Mouse (Mus musculus) embryonic facial prominence, embryonic 11.5 days (tissue): Measurements from ENCODE around the gene Rbfox3. TPM values are rescaled to one million over a fixed set of nuclear protein-coding genes. Genes with fewer than 3 reads are reported as not detected.

Experiments
- ATAC-seq: fragments of 200-750 bp; cut with Nextera tagmentation; replicated peaks from 2 replicates; pipeline ENCODE4 v1.8.0; 2017; ENCODE audit warnings: low read depth; ENCODE audit not compliant: insufficient number of reproducible peaks, low FRiP score, low TSS enrichment
- DNase-seq: peaks from one replicate; pipeline ENCODE4 v3.0.0-alpha.2; 2015; ENCODE audit warnings: low spot score
- H3K27ac ChIP-seq: fragments of 300-500 bp; sonication (generic); replicated peaks from 2 replicates; pipeline ENCODE4 v1.5.1; 2014; ENCODE audit warnings: mild to moderate bottlenecking, low read depth, low read length, control low read depth
- H3K27me3 ChIP-seq: fragments of 300-500 bp; sonication (generic); 2 replicates; pipeline ENCODE4 v1.6.1; 2014; ENCODE audit warnings: mild to moderate bottlenecking, low read length, moderate library complexity, mixed read lengths; ENCODE audit not compliant: control insufficient read depth, insufficient read depth
- H3K36me3 ChIP-seq: fragments of 300-500 bp; sonication (generic); replicated peaks from 2 replicates; pipeline ENCODE4 v1.6.1; 2014; ENCODE audit warnings: low read depth, mild to moderate bottlenecking, low read length, moderate library complexity, mixed read lengths; ENCODE audit not compliant: control insufficient read depth, insufficient read depth
- H3K4me1 ChIP-seq: fragments of 300-500 bp; sonication (generic); 2 replicates; pipeline ENCODE4 v1.6.1; 2014; ENCODE audit warnings: low read length, mixed read lengths; ENCODE audit not compliant: control insufficient read depth, insufficient read depth
- H3K4me2 ChIP-seq: fragments of 300-500 bp; sonication (generic); 2 replicates; pipeline ENCODE4 v1.6.1; 2014; ENCODE audit warnings: low read depth, mild to moderate bottlenecking, control low read depth, low read length, moderate library complexity
- H3K4me3 ChIP-seq: fragments of 300-500 bp; sonication (generic); 2 replicates; pipeline ENCODE4 v1.5.1; 2014; ENCODE audit warnings: low read depth, low read length, control low read depth
- H3K9ac ChIP-seq: fragments of 300-500 bp; sonication (generic); replicated peaks from 2 replicates; pipeline ENCODE4 v1.6.1; 2014; ENCODE audit warnings: mild to moderate bottlenecking, control low read depth, low read length
- H3K9me3 ChIP-seq: fragments of 300-500 bp; sonication (generic); replicated peaks from 2 replicates; pipeline ENCODE4 v1.6.1; 2016; ENCODE audit warnings: mild to moderate bottlenecking, low read length, inconsistent platforms, mixed read lengths; ENCODE audit not compliant: control insufficient read depth
- WGBS: fragments of 180-500 bp; shearing (Covaris S2); extraction: QIAGEN DNeasy Blood & Tissue Kit; methylation state at CpG from one replicate; pipeline ENCODE4 v1.1.7; 2014; 5-methylcytosine and 5-hydroxymethylcytosine counted together
- polyA plus RNA-seq: library from polyadenylated mRNA; unstranded; fragments of >200 nt; fragmentation: Nextera tagmentation; extraction: Ambion mirVana; gene quantifications from 2 replicates; pipeline ENCODE4 v1.2.1, GENCODE M21; 2014

Rbfox3 gene
- polyA plus RNA-seq, 1 experiment from 2014 or later: 2.5 TPM

DNA sequence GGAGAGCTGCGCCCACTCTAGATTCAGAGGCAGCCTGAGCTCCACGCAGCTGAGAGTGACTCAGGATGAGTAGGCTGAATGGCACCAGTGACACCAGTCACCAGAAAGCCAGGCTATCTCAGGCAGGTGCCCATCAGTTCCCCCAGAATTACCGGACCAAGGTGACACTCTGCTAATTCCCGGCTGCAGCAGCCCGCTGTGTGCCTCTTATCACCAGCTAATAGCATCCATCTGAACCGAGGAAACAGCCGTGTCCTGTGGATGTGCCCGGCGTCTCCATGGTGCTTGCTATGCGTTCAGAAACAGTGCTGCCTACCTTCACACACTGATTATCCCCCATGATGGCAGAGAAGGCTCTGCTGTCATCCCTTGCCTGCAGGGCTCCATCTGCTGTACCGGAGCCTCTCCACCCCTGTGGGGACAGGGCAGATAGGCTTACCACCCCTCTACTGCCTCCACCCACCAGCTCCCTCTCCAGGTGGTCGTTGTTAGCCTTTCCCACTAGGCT lies 138.3 kb downstream of the Rbfox3 start:
- no peak for DNase-seq
- no peak overlapping the region for H3K9ac ChIP-seq
- H3K9me3 ChIP-seq: no peaks in the 10 kb centered on the region
- no peaks in the 10 kb centered on the region for H3K36me3 ChIP-seq
- no peak overlapping the region for H3K4me3 ChIP-seq
- no peaks in the 10 kb centered on the region for H3K4me1 ChIP-seq
- H3K27ac ChIP-seq: no peak overlapping the region
- H3K4me2 ChIP-seq: no peak overlapping the region
- no peak for ATAC-seq
- H3K27me3 ChIP-seq: no peaks in the 10 kb centered on the region
- WGBS: 63% methylated on average over 12 of the region's 12 CpGs

DNA sequence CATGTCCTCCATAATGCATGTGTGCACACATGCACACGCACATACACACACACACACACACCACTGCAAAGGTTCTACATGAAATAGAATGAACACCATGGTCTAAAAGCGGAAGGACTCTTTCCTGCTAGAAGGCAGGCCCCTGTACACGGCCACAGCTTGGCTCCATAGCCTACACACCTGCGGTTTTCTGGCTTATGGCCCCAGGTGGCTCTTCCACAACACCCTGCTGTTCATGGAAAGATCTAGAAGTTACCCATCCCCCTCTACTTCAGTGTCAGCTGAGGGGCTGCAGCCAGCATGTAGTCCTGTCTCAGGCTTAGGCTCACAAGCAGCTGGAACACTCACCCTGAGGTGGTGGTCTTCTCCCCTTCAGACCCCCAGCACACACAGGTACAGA lies 140.0 kb downstream of the Rbfox3 start:
- 85% methylated on average over 4 of the region's 4 CpGs for WGBS
- no peaks in the 10 kb centered on the region for H3K36me3 ChIP-seq
- no peak overlapping the region for H3K9ac ChIP-seq
- H3K27me3 ChIP-seq: no peaks in the 10 kb centered on the region
- H3K27ac ChIP-seq: no peak overlapping the region
- no peak overlapping the region for H3K4me2 ChIP-seq
- DNase-seq: no peak
- no peak overlapping the region for H3K4me3 ChIP-seq
- no peaks in the 10 kb centered on the region for H3K4me1 ChIP-seq
- H3K9me3 ChIP-seq: no peaks in the 10 kb centered on the region
- ATAC-seq: no peak

GRCm38 (mm10) chr11:118770789-118771188 lies 140.6 kb downstream of the Rbfox3 start:
- Histone ChIP-seq H3K9me3 (no peaks in the 10 kb centered on the region), H3K36me3 (no peaks in the 10 kb centered on the region), H3K4me1 (no peaks in the 10 kb centered on the region), H3K4me3 (no peak overlapping the region), H3K9ac (no peak overlapping the region), H3K4me2 (no peak overlapping the region), H3K27me3 (no peaks in the 10 kb centered on the region), H3K27ac (no peak overlapping the region)
- DNase-seq (no peak), ATAC-seq (no peak)
- WGBS: 96% methylated on average over 6 of the region's 7 CpGs

- Histone ChIP-seq H3K4me1 (no peaks in the 10 kb centered on the region), H3K36me3 (no peaks in the 10 kb centered on the region), H3K9ac (no peak overlapping the region), H3K4me3 (no peak overlapping the region), H3K27ac (no peak overlapping the region; the same call in 1 of the 2 replicates), H3K4me2 (no peak overlapping the region), H3K9me3 (no peaks in the 10 kb centered on the region), H3K27me3 (no peaks in the 10 kb centered on the region)
- no peak for DNase-seq
- ATAC-seq: no peak
- 68% methylated on average over 2 of the region's 2 CpGs for WGBS
Measured at GRCm38 (mm10) chr11:118769542-118769941, 141.9 kb downstream of the Rbfox3 start.

GRCm38 (mm10) chr11:118768441-118768840 lies 143.0 kb downstream of the Rbfox3 start:
- Histone ChIP-seq H3K27me3 (no peaks in the 10 kb centered on the region), H3K4me1 (no peaks in the 10 kb centered on the region), H3K4me2 (no peak overlapping the region), H3K9me3 (no peaks in the 10 kb centered on the region), H3K4me3 (no peak overlapping the region), H3K36me3 (no peaks in the 10 kb centered on the region), H3K27ac (no peak overlapping the region), H3K9ac (no peak overlapping the region)
- DNase-seq (no peak), ATAC-seq (no peak)
- 72% methylated on average over 3 of the region's 3 CpGs for WGBS

- 74% methylated on average over 4 of the region's 4 CpGs for WGBS
- DNase-seq (no peak), ATAC-seq (no peak)
- no peaks in the 10 kb centered on the region for H3K36me3 ChIP-seq
- H3K4me3 ChIP-seq: no peak overlapping the region
- no peak overlapping the region; the same call in 1 of the 2 replicates for H3K9ac ChIP-seq
- no peaks in the 10 kb centered on the region for H3K4me1 ChIP-seq
- no peaks in the 10 kb centered on the region for H3K9me3 ChIP-seq
- H3K4me2 ChIP-seq: no peak overlapping the region
- no peak overlapping the region for H3K27ac ChIP-seq
- H3K27me3 ChIP-seq: no peaks in the 10 kb centered on the region
Measured at GRCm38 (mm10) chr11:118767411-118767810, 144.0 kb downstream of the Rbfox3 start.

DNA sequence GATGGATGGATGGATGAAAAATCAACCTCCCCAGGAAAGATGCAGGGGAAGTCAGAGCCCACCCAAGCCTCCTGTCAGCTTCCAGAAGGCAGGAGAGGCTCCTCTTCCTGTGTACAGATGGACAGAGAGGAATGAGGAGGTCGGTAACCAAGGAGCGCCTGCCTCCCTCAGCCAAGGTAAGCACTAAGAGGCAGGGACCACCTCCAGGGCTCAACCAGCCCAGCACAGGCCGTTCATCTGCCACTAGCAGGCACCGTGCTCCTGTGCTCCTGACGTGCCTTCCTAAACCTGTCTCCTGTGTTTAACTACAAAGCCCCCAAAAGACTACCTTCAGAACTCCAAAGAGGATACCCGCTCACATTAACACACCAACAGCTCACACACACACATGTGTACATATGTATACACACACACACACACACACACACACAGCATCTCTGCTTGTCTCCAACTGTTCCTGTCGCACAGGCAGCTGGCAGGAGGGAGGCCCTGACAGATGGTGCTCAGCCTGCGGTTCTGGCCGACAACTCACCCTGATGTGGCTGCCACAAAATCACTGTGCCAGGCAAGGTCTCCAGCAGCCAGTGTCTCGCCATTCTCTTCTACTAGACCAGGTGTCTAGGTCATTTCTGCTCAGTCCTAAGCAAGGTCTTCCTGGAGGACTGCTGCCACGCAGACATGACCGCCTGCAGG lies 151.0 kb downstream of the Rbfox3 start:
- DNase-seq (no peak), ATAC-seq (no peak)
- no peak overlapping the region for H3K4me2 ChIP-seq
- no peaks in the 10 kb centered on the region for H3K27me3 ChIP-seq
- H3K36me3 ChIP-seq: no peaks in the 10 kb centered on the region
- H3K9ac ChIP-seq: no peak overlapping the region
- H3K4me3 ChIP-seq: no peak overlapping the region
- H3K4me1 ChIP-seq: no peaks in the 10 kb centered on the region
- WGBS: 84% methylated on average over 12 of the region's 12 CpGs
- H3K27ac ChIP-seq: no peak overlapping the region
- H3K9me3 ChIP-seq: no peaks in the 10 kb centered on the region

DNA sequence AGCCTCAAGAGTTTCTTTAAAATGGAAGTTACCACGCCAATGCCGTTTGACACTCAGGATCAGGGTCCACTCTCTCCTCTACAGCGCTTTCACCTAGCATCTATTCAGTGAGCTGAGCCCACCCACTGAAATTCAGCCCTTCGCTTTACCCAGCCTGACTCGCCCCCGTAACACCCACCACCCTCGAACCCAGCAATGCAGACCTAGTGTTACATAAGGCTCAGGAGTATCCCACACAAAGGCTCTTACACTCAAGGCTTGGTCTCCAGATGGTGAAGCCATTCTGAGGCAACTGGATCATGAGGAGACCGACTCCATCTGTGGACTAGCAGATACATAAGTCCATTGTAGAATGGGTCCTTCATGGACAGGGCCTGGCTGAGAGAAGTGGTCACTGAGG lies 152.2 kb downstream of the Rbfox3 start:
- no peaks in the 10 kb centered on the region for H3K4me1 ChIP-seq
- H3K36me3 ChIP-seq: no peaks in the 10 kb centered on the region
- no peak overlapping the region for H3K27ac ChIP-seq
- H3K9me3 ChIP-seq: no peaks in the 10 kb centered on the region
- H3K4me2 ChIP-seq: no peak overlapping the region
- H3K9ac ChIP-seq: no peak overlapping the region
- DNase-seq (no peak), ATAC-seq (no peak)
- no peaks in the 10 kb centered on the region for H3K27me3 ChIP-seq
- no peak overlapping the region for H3K4me3 ChIP-seq
- WGBS: 89% methylated on average over 8 of the region's 8 CpGs
